Mouse (Mus musculus) hindbrain, embryonic 11.5 days (tissue): ENCODE results near the gene Foxn3. TPM values are rescaled to one million over a fixed set of nuclear protein-coding genes. Genes with fewer than 3 reads are reported as not detected.
"Not testable (repeated sequence)": the region's sequence is repeated elsewhere in the genome, so short reads cannot be mapped to it uniquely, and the experiment has no call there.

ENCODE experiments used
- ATAC-seq: fragments of 200-750 bp; cut with Nextera tagmentation; 2 replicates; pipeline ENCODE4 v1.8.0; 2017; ENCODE audit warnings: mild to moderate bottlenecking, moderate TSS enrichment, moderate library complexity; ENCODE audit not compliant: low FRiP score
- DNase-seq: peaks from one replicate; pipeline ENCODE4 v3.0.0-alpha.2; 2015; ENCODE audit warnings: low spot score
- H3K27ac ChIP-seq: fragments of 300-500 bp; sonication (generic); 2 replicates; pipeline ENCODE4 v1.5.1; 2014; ENCODE audit warnings: mild to moderate bottlenecking, low read depth, low read length
- H3K27me3 ChIP-seq: fragments of 300-500 bp; sonication (generic); 2 replicates; pipeline ENCODE4 v1.6.1; 2014; ENCODE audit warnings: mild to moderate bottlenecking, low read length, moderate library complexity, mixed read lengths; ENCODE audit not compliant: control insufficient read depth, insufficient read depth
- H3K36me3 ChIP-seq: fragments of 300-500 bp; sonication (generic); 2 replicates; pipeline ENCODE4 v1.6.1; 2014; ENCODE audit warnings: mild to moderate bottlenecking, low read length, moderate library complexity, mixed read lengths; ENCODE audit not compliant: control insufficient read depth, insufficient read depth
- H3K4me1 ChIP-seq: fragments of 300-500 bp; sonication (generic); replicated peaks from 2 replicates; pipeline ENCODE4 v1.6.1; 2014; ENCODE audit warnings: low read length, mixed read lengths; ENCODE audit not compliant: control insufficient read depth, insufficient read depth
- H3K4me2 ChIP-seq: fragments of 300-500 bp; sonication (generic); replicated peaks from 2 replicates; pipeline ENCODE4 v1.6.1; 2014; ENCODE audit warnings: mild to moderate bottlenecking, low read depth, low read length
- H3K4me3 ChIP-seq: fragments of 300-500 bp; sonication (generic); 2 replicates; pipeline ENCODE4 v1.5.1; 2014; ENCODE audit warnings: low read depth, low read length
- H3K9ac ChIP-seq: fragments of 300-500 bp; sonication (generic); 2 replicates; pipeline ENCODE4 v1.6.1; 2014; ENCODE audit warnings: low read depth, low read length
- H3K9me3 ChIP-seq: fragments of 300-500 bp; sonication (generic); 2 replicates; pipeline ENCODE4 v1.6.1; 2016; ENCODE audit warnings: low read length; ENCODE audit not compliant: control insufficient read depth
- WGBS: fragments of 180-500 bp; shearing (Covaris S2); extraction: QIAGEN DNeasy Blood & Tissue Kit; methylation state at CpG from one replicate; pipeline ENCODE4 v1.1.7; 2014; 5-methylcytosine and 5-hydroxymethylcytosine counted together
- polyA plus RNA-seq: library from polyadenylated mRNA; unstranded; fragments of >200 nt; fragmentation: Nextera tagmentation; extraction: Ambion mirVana; gene quantifications from 2 replicates; pipeline ENCODE4 v1.2.1, GENCODE M21; 2014

The Foxn3 gene
- polyA plus RNA-seq, 1 experiment from 2014 or later: 91.6 TPM

GRCm38 (mm10) chr12:99209801-99210200 lies 353.6 kb downstream of the Foxn3 start:
- Histone ChIP-seq H3K4me3 (no peak overlapping the region), H3K27me3 (no peaks in the 10 kb centered on the region), H3K4me1 (no peaks in the 10 kb centered on the region), H3K9ac (no peak overlapping the region), H3K9me3 (no peaks in the 10 kb centered on the region), H3K27ac (no peak overlapping the region), H3K36me3 (no peaks in the 10 kb centered on the region), H3K4me2 (no peak overlapping the region)
- 88% methylated on average over 8 of the region's 8 CpGs for WGBS
- DNase-seq: no peak
- ATAC-seq: no peak

GRCm38 (mm10) chr12:99208251-99208650 lies 355.1 kb downstream of the Foxn3 start:
- ATAC-seq: no peak
- Histone ChIP-seq H3K4me3 (no peak overlapping the region), H3K4me1 (no peaks in the 10 kb centered on the region), H3K36me3 (no peaks in the 10 kb centered on the region), H3K4me2 (no peak overlapping the region), H3K27me3 (no peaks in the 10 kb centered on the region), H3K9ac (no peak overlapping the region), H3K27ac (no peak overlapping the region), H3K9me3 (no peaks in the 10 kb centered on the region)
- DNase-seq: no peak
- WGBS: 86% methylated on average over 9 of the region's 9 CpGs

- DNase-seq: no peak
- no peak overlapping the region for H3K27ac ChIP-seq
- no peak overlapping the region for H3K9ac ChIP-seq
- H3K27me3 ChIP-seq: no peaks in the 10 kb centered on the region
- no peak overlapping the region for H3K4me2 ChIP-seq
- no peaks in the 10 kb centered on the region for H3K4me1 ChIP-seq
- no peaks in the 10 kb centered on the region for H3K36me3 ChIP-seq
- H3K9me3 ChIP-seq: no peaks in the 10 kb centered on the region
- H3K4me3 ChIP-seq: no peak overlapping the region
- WGBS: 89% methylated on average over 15 of the region's 15 CpGs
- no peak for ATAC-seq
These were observed 356.3 kb downstream of the Foxn3 start for GRCm38 (mm10) chr12:99207014-99207612.

- H3K27me3 ChIP-seq: no peaks in the 10 kb centered on the region
- ATAC-seq (no peak), DNase-seq (no peak)
- no peaks in the 10 kb centered on the region for H3K4me1 ChIP-seq
- H3K27ac ChIP-seq: no peak overlapping the region
- H3K4me2 ChIP-seq: no peak overlapping the region
- no peak overlapping the region for H3K4me3 ChIP-seq
- H3K9me3 ChIP-seq: no peaks in the 10 kb centered on the region
- H3K9ac ChIP-seq: no peak overlapping the region
- 94% methylated on average over 8 of the region's 8 CpGs for WGBS
- H3K36me3 ChIP-seq: no peaks in the 10 kb centered on the region
These were observed 357.6 kb downstream of the Foxn3 start for GRCm38 (mm10) chr12:99205734-99206133.

- Histone ChIP-seq H3K36me3 (0 out of 2 replicates have a peak, but pooled peaks cover 2% of the 10 kb centered on the region), H3K4me3 (no peak overlapping the region), H3K27me3 (no peaks in the 10 kb centered on the region), H3K4me2 (no peak overlapping the region), H3K4me1 (no peaks in the 10 kb centered on the region; the same call in 1 of the 2 replicates), H3K9ac (no peak overlapping the region), H3K27ac (no peak overlapping the region), H3K9me3 (no peaks in the 10 kb centered on the region)
- WGBS: 85% methylated on average over 5 of the region's 5 CpGs
- DNase-seq (no peak), ATAC-seq (no peak)
These were observed 364.3 kb downstream of the Foxn3 start for GRCm38 (mm10) chr12:99199124-99199483.

- Histone ChIP-seq H3K27me3 (no peaks in the 10 kb centered on the region), H3K4me3 (no peak overlapping the region), H3K36me3 (0 out of 2 replicates have a peak, but pooled peaks cover 2% of the 10 kb centered on the region), H3K9ac (no peak overlapping the region), H3K4me1 (no peaks in the 10 kb centered on the region; the same call in 1 of the 2 replicates), H3K9me3 (no peaks in the 10 kb centered on the region), H3K27ac (no peak overlapping the region), H3K4me2 (no peak overlapping the region)
- 86% methylated on average over 12 of the region's 12 CpGs for WGBS
- ATAC-seq (no peak), DNase-seq (no peak)
These were observed 364.8 kb downstream of the Foxn3 start for GRCm38 (mm10) chr12:99198428-99199123.

- DNase-seq (no peak), ATAC-seq (no peak)
- WGBS: 83% methylated on average over 7 of the region's 7 CpGs
These were observed 366.4 kb downstream of the Foxn3 start for GRCm38 (mm10) chr12:99197031-99197430.

GRCm38 (mm10) chr12:99195655-99196054 lies 367.7 kb downstream of the Foxn3 start:
- H3K9ac ChIP-seq: no peak overlapping the region
- H3K4me3 ChIP-seq: no peak overlapping the region
- 0 out of 2 replicates have a peak, but pooled peaks cover 2% of the 10 kb centered on the region for H3K36me3 ChIP-seq
- no peaks in the 10 kb centered on the region; the same call in 1 of the 2 replicates for H3K4me1 ChIP-seq
- 88% methylated on average over 5 of the region's 5 CpGs for WGBS
- DNase-seq (no peak), ATAC-seq (no peak)
- no peak overlapping the region for H3K4me2 ChIP-seq
- no peaks in the 10 kb centered on the region for H3K9me3 ChIP-seq
- no peaks in the 10 kb centered on the region for H3K27me3 ChIP-seq
- no peak overlapping the region for H3K27ac ChIP-seq

More at GRCm38 (mm10) chr12:99197031-99197430, 366.4 kb downstream of the Foxn3 start:
- Histone ChIP-seq H3K4me3 (no peak overlapping the region), H3K27ac (no peak overlapping the region), H3K9ac (no peak overlapping the region), H3K36me3 (0 out of 2 replicates have a peak, but pooled peaks cover 2% of the 10 kb centered on the region), H3K4me2 (no peak overlapping the region), H3K4me1 (no peaks in the 10 kb centered on the region; the same call in 1 of the 2 replicates), H3K27me3 (no peaks in the 10 kb centered on the region), H3K9me3 (no peaks in the 10 kb centered on the region)

GRCm38 (mm10) chr12:99194120-99194519 lies 369.3 kb downstream of the Foxn3 start:
- not testable (repeated sequence) for H3K27ac ChIP-seq, H3K36me3 ChIP-seq, H3K4me3 ChIP-seq, H3K4me1 ChIP-seq, H3K4me2 ChIP-seq, H3K9me3 ChIP-seq, H3K27me3 ChIP-seq, H3K9ac ChIP-seq, ATAC-seq, DNase-seq
- 91% methylated on average over 17 of the region's 17 CpGs for WGBS
